In the genomic region with DNA sequence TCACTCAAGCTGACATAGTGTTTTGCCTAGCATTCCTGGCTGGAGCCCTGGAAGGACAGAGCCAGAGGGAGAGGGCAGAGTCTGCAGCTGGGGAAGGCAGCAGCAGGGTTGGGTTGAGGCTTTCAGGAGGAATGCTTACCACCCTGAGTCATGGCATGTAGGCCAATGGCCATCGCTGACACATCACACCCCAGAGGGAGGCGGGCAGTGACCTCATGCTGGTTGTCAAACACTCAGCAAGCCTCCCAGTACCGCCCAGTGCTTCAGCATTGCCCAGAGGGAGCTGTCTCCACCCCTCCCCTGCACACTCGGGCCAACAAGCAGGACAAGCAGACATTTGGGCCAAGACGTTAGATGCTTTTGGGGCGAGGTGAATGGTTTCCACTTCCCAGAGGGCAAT, we compare ENCODE assay signal across 8 mouse cellular contexts. TPM values are rescaled to one million over a fixed set of nuclear protein-coding genes. Genes with fewer than 3 reads are reported as not detected.
A peak's percentile ranks its signal among the peaks of the same experiment; 100 is the strongest.
DNase-seq lines count a peak whose midpoint lies in the region; ATAC-seq and TF ChIP-seq lines count a peak whose summit lies in the region.

No protein-coding gene starts in this region.

- H3K27ac ChIP-seq in forebrain, embryonic 16.5 days (ENCODE audit: low read length): no peak overlapping the region
- no peak overlapping the region for H3K27ac ChIP-seq in midbrain, postnatal 0 days (ENCODE audit: low read depth, low read length)

- no peak overlapping the region for H3K4me2 ChIP-seq in forebrain, embryonic 16.5 days (ENCODE audit: low read length)
- H3K4me2 ChIP-seq in midbrain, postnatal 0 days (ENCODE audit: low read depth, low read length, poor library complexity, severe bottlenecking): no peak overlapping the region

- H3K9me3 ChIP-seq in forebrain, embryonic 16.5 days (ENCODE audit: control insufficient read depth, low read length): no peaks in the 10 kb centered on the region
- H3K9me3 ChIP-seq in midbrain, postnatal 0 days (ENCODE audit: low read length): no peaks in the 10 kb centered on the region

- peaks cover 5% of the 10 kb centered on the region for H3K4me1 ChIP-seq in forebrain, embryonic 16.5 days (replicated peaks; ENCODE audit: control insufficient read depth, insufficient read depth, low read length)
- H3K4me1 ChIP-seq in midbrain, postnatal 0 days (ENCODE audit: insufficient read depth, low read length): no peaks in the 10 kb centered on the region

- DNase-seq in adipocyte (ENCODE audit: low spot score): peak; percentile 96
- peak; percentile 65 for DNase-seq in gastrocnemius, postnatal 10 days
- peak; percentile 67 for DNase-seq in kidney, adult 18-20 months
- peak; percentile 95 for DNase-seq in lung, postnatal 36 days
- no peak for DNase-seq in embryo, embryonic 10.5 days (ENCODE audit: low spot score)
- no peak for DNase-seq in midbrain, postnatal 0 days (ENCODE audit: low spot score)

- H3K27me3 ChIP-seq in forebrain, embryonic 16.5 days (replicated peaks; ENCODE audit: control insufficient read depth, insufficient read depth, low read length): no peaks in the 10 kb centered on the region
- no peaks in the 10 kb centered on the region for H3K27me3 ChIP-seq in midbrain, postnatal 0 days (ENCODE audit: insufficient read depth, low read length)

- no peak for TF ChIP-seq CTCF in midbrain, postnatal 0 days (IDR thresholded peaks at IDR 0.05)

- H3K36me3 ChIP-seq in forebrain, embryonic 16.5 days (ENCODE audit: control insufficient read depth, insufficient read depth): no peaks in the 10 kb centered on the region
- H3K36me3 ChIP-seq in midbrain, postnatal 0 days (ENCODE audit: insufficient read depth, low read length): no peaks in the 10 kb centered on the region

- no peak overlapping the region for H3K9ac ChIP-seq in forebrain, embryonic 16.5 days (replicated peaks; ENCODE audit: low read depth, low read length)
- H3K9ac ChIP-seq in midbrain, postnatal 0 days (replicated peaks; ENCODE audit: low read length, poor library complexity, severe bottlenecking): no peak overlapping the region

- 64% methylated on average over 6 of the region's 6 CpGs for WGBS in forebrain, embryonic 16.5 days
- 61% methylated on average over 6 of the region's 6 CpGs for WGBS in midbrain, postnatal 0 days

- H3K4me3 ChIP-seq in forebrain, embryonic 16.5 days (replicated peaks; ENCODE audit: low read length): no peak overlapping the region
- no peak overlapping the region for H3K4me3 ChIP-seq in midbrain, postnatal 0 days (ENCODE audit: low read depth, low read length)

- no peak for ATAC-seq in monocyte, adult 5-6 weeks (replicated peaks; ENCODE audit: insufficient number of reproducible peaks, low FRiP score, low TSS enrichment, poor library complexity, severe bottlenecking)
- no peak for ATAC-seq in forebrain, embryonic 16.5 days
- ATAC-seq in midbrain, postnatal 0 days (ENCODE audit: low FRiP score): no peak

RNA-seq across cellular contexts. Expression of a gene that starts 46.5 kb away (rescaled TPM):
- 1 to 10 TPM; 7.2 to 9.5 TPM for total RNA-seq in gastrocnemius, postnatal 10 days (2021)
- total RNA-seq in monocyte, adult 5-6 weeks (2017): 9.8 to 16.9 TPM (median 13.1 TPM) in 3 replicates
- polyA plus RNA-seq in forebrain, embryonic 16.5 days (2015; fragmentation: Nextera tagmentation; extraction: Ambion mirVana): 22.4 and 22.7 TPM in 2 replicates
- total RNA-seq in midbrain, postnatal 0 days (2014; rRNA removed): 16.6 and 19.8 TPM in 2 replicates
- polyA plus RNA-seq in midbrain, postnatal 0 days (2015; fragmentation: Nextera tagmentation; extraction: Ambion mirVana): 32.7 and 34.8 TPM in 2 replicates

Comparison
In these comparisons a context has a peak if more than half of its experiments do, and no peak if none do; other contexts are left out.
1. DNase-seq: peak in adipocyte (single experiment), gastrocnemius, postnatal 10 days (single experiment), kidney, adult 18-20 months (single experiment) and lung, postnatal 36 days (single experiment); none in embryo, embryonic 10.5 days (single experiment) and midbrain, postnatal 0 days (single experiment).